Mouse (Mus musculus): Measurements from ENCODE around the gene Rars2.

GRCm38 (mm10) chr4:34673721-34674120 lies 59.0 kb downstream of the Rars2 start:
- no peak for TF ChIP-seq POLR2A (IDR thresholded peaks at IDR 0.05; ENCODE audit: control insufficient read depth, low read depth, low read length)
- no peak for TF ChIP-seq CTCF (IDR thresholded peaks at IDR 0.05; ENCODE audit: control insufficient read depth, insufficient read depth, insufficient replicate concordance, low read depth, low read length)
